Mouse (Mus musculus) heart, adult 2 months (tissue): Measurements from ENCODE around the gene Tcf7l1.

Experiments used
- CTCF ChIP-seq: fragments of 200-600 bp; IDR thresholded peaks from 2 replicates; pipeline ENCODE4 v1.8.1; 2022; ENCODE audit warnings: antibody characterized with exemption, mild to moderate bottlenecking, moderate library complexity
- POLR2A ChIP-seq: fragments of 200-500 bp; IDR thresholded peaks from 2 replicates; pipeline ENCODE4 v1.6.1; 2011; ENCODE audit warnings: mild to moderate bottlenecking, low read depth, low read length, control low read depth; ENCODE audit not compliant: insufficient read depth

DNA sequence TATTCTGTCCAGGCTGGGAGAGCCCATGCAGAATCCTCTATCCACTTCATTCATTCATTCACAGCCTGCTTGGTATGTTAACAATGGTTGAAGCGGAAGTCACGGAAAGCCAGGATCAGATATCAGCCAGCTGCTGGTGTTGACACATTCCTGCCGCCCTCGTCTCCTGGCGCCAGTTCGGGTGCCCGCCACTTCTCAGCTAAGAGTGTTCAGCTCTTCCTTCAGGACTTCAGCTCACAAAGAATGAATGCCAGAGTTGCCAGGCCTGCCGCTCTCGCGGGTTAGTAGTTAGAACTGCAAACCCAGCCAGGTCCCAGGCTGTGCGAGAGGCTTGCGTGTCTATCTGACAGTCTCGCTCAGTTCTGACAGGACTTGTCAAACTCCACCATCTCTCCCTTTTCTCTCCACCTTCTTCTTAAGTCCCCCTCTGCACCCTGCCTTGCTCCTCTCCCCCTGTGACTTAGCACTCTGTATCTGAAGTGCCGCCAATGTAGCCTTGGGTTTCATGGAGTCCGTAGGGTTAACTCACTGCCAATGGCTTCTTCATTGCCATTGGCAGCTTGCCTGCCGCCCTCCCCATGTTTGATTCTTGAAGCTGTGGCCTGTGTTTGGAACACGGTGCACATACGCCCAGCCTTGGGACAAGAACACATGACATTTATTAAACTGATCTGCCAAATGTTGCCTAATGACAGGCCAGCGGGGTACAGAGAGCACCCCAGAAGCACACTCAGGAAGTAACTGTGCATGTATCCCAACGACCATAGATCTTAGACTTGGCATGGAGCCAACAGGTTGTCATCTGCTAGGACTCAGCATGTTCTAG, 48.2 kb downstream of the Tcf7l1 start:
- no peak for TF ChIP-seq POLR2A
- TF ChIP-seq CTCF: peak; percentile 52
